Mouse (Mus musculus) liver, adult 2 months (tissue): ENCODE results near the gene Naa40. TPM values are rescaled to one million over a fixed set of nuclear protein-coding genes. Genes with fewer than 3 reads are reported as not detected.
A peak's percentile ranks its signal among the peaks of the same experiment; 100 is the strongest.

Experiments
- DNase-seq: peaks from one replicate; pipeline ENCODE4 v3.0.0-alpha.2; 2011; ENCODE audit warnings: low read depth, low spot score; ENCODE audit errors: extremely low read depth
- H3K27ac ChIP-seq: fragments of 200-500 bp; replicated peaks from 2 replicates; pipeline ENCODE4 v1.5.1; 2012; ENCODE audit warnings: low read depth, mild to moderate bottlenecking, control low read depth, inconsistent platforms, low read length; ENCODE audit not compliant: insufficient read depth
- H3K27me3 ChIP-seq: fragments of 200-500 bp; 2 replicates; pipeline ENCODE4 v1.6.1; 2012; ENCODE audit warnings: mild to moderate bottlenecking, moderate library complexity, low read length, inconsistent platforms; ENCODE audit not compliant: control insufficient read depth, insufficient read depth
- H3K36me3 ChIP-seq: fragments of 200-500 bp; 2 replicates; pipeline ENCODE4 v1.6.1; 2012; ENCODE audit warnings: low read length, inconsistent platforms; ENCODE audit not compliant: control insufficient read depth, insufficient read depth
- H3K4me1 ChIP-seq: fragments of 200-500 bp; 2 replicates; pipeline ENCODE4 v1.6.1; 2011; ENCODE audit warnings: low read length; ENCODE audit not compliant: control insufficient read depth, insufficient read depth
- H3K4me3 ChIP-seq: fragments of 200-500 bp; 2 replicates; pipeline ENCODE4 v1.5.1; 2011; ENCODE audit warnings: low read depth, mild to moderate bottlenecking, control low read depth, low read length, moderate library complexity; ENCODE audit not compliant: insufficient read depth
- H3K79me2 ChIP-seq: fragments of 200-500 bp; 2 replicates; pipeline ENCODE4 v1.6.1; 2012; ENCODE audit warnings: inconsistent platforms, mild to moderate bottlenecking, low read length, moderate library complexity; ENCODE audit not compliant: control insufficient read depth, insufficient read depth
- H3K9ac ChIP-seq: fragments of 200-500 bp; 2 replicates; pipeline ENCODE4 v1.6.1; 2012; ENCODE audit warnings: low read depth, mild to moderate bottlenecking, control low read depth, inconsistent platforms, low read length
- CTCF ChIP-seq: fragments of 200-500 bp; IDR thresholded peaks from 2 replicates; pipeline ENCODE4 v1.5.1; 2011; ENCODE audit warnings: low read depth, low read length, control low read depth
- POLR2A ChIP-seq: fragments of 200-500 bp; IDR thresholded peaks from 2 replicates; pipeline ENCODE4 v1.6.1; 2011; ENCODE audit warnings: low read length, control low read depth; ENCODE audit not compliant: insufficient read depth; ENCODE audit errors: extremely low read depth
- WGBS: fragments of 180-500 bp; shearing (Covaris S2); methylation state at CpG from one replicate; pipeline ENCODE4 v1.1.7; 2018; 5-methylcytosine and 5-hydroxymethylcytosine counted together
- polyA plus RNA-seq: library from polyadenylated mRNA; depleted of rRNA; stranded (reverse); fragments of >200 nt; gene quantifications from 2 replicates; pipeline ENCODE4 v1.2.3, GENCODE M21; 2012
- total RNA-seq: library from RNA; depleted of rRNA; stranded (reverse); fragments of >200 nt; gene quantifications from 2 replicates; pipeline ENCODE4 v1.2.3, GENCODE M21; 2014

Naa40 gene
- total and polyA plus RNA-seq, 2 experiments, result 5.3 to 9.7 TPM

DNA sequence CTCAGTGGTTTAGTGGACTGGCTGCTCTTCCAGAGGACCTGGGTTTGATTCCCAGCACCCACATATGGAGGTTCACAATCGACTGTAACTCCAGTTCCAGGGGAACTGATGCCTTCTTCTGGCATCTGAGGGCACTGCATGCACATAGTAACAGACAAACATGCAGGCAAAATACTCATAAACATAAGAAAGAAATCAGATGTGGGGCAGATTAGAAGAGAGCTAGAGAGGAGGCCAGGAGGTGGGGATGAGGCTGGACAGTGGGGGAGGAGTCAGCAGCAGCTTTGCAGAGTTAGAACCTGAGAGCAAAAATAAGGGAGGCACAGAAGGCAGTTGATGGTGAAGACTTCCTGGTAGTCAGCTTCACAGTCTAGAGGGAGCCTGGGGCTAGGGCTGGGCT is 21.6 kb upstream of the Naa40 start:
- 96% methylated on average over 1 of the region's 1 CpGs for WGBS
- Histone ChIP-seq H3K27ac (no peak overlapping the region), H3K4me3 (no peak overlapping the region), H3K36me3 (no peaks in the 10 kb centered on the region), H3K4me1 (peaks cover 3% of the 10 kb centered on the region; the same call in 1 of the 2 replicates), H3K79me2 (no peaks in the 10 kb centered on the region), H3K27me3 (no peaks in the 10 kb centered on the region), H3K9ac (no peak overlapping the region)
- no peak for DNase-seq
- TF ChIP-seq POLR2A (no peak), CTCF (no peak)

DNA sequence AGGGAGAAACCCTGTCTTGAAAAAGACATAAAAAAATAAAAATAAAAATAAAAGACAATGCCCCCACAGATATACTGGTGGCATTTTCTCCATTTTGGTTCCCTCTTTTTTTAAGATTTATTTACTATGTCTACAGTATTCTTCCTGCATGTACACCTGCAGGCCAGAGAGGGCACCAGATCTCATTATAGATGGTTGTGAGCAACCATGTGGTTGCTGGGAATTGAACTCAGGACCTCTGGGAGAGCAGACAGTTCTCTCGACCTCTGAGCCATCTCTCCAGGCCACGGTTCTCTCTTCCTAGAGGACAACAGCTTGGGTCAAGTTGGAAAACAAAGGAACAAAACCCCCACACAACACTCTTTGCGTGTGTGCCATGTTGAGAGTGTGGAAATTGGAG is 21.0 kb upstream of the Naa40 start:
- Histone ChIP-seq H3K4me3 (no peak overlapping the region), H3K36me3 (no peaks in the 10 kb centered on the region), H3K9ac (no peak overlapping the region), H3K27me3 (no peaks in the 10 kb centered on the region), H3K27ac (no peak overlapping the region), H3K4me1 (no peaks in the 10 kb centered on the region), H3K79me2 (no peaks in the 10 kb centered on the region)
- DNase-seq, result no peak
- 92% methylated on average over 3 of the region's 3 CpGs for WGBS
- TF ChIP-seq POLR2A (no peak), CTCF (no peak)

DNA sequence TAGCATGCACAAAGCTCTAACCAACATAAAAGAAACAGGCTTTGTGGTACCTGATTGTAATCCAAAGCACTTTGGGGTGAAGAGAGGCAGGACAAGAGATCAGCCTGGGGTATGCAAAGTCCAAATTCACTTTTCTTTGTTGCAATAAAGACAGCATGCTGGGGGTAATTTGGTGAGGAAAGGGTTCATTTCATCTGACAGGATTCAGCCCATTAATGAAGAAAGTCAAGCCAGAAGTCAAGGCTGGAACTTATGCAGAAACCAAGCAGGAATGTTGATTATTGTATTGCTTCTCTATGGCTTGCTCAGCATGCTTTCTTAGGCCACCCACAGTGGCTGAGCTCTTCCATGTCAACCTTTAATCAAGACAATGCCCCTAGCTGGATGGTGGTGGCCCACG is 20.5 kb upstream of the Naa40 start:
- 100% methylated on average over 1 of the region's 1 CpGs for WGBS
- no peak for TF ChIP-seq CTCF
- no peak for TF ChIP-seq POLR2A
- no peaks in the 10 kb centered on the region for H3K4me1 ChIP-seq

DNA sequence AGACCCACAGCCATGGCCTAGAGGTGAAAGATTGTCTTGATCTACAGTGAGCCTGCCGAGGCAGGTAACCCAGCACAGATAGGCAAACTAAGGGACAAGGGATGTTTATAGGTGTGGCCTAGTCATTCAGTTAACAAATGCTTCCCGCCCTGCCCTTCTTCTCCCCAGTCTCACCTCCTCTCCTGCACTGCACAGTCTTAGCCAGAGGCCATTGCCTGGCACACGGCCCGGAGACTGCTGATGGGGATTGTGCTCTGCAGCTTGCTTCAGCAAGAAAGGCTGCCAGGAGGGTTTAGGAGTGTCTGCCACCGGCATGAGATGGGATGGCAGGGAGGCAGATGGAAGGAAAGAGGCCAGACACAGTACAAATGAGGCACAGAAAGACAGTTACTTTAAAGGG is 16.9 kb upstream of the Naa40 start:
- H3K36me3 ChIP-seq, result no peaks in the 10 kb centered on the region
- H3K9ac ChIP-seq, result no peak overlapping the region
- TF ChIP-seq CTCF, result no peak
- H3K4me1 ChIP-seq, result no peaks in the 10 kb centered on the region
- H3K27ac ChIP-seq, result no peak overlapping the region
- H3K27me3 ChIP-seq, result no peaks in the 10 kb centered on the region
- 85% methylated on average over 5 of the region's 5 CpGs for WGBS
- DNase-seq, result no peak
- no peak overlapping the region for H3K4me3 ChIP-seq
- H3K79me2 ChIP-seq, result no peaks in the 10 kb centered on the region

More for the DNA sequence above, 20.5 kb upstream of the Naa40 start:
- no peak for DNase-seq
- H3K79me2 ChIP-seq, result no peaks in the 10 kb centered on the region
- H3K4me3 ChIP-seq, result no peak overlapping the region
- no peak overlapping the region for H3K27ac ChIP-seq
- no peaks in the 10 kb centered on the region for H3K27me3 ChIP-seq
- H3K9ac ChIP-seq, result no peak overlapping the region
- H3K36me3 ChIP-seq, result no peaks in the 10 kb centered on the region

DNA sequence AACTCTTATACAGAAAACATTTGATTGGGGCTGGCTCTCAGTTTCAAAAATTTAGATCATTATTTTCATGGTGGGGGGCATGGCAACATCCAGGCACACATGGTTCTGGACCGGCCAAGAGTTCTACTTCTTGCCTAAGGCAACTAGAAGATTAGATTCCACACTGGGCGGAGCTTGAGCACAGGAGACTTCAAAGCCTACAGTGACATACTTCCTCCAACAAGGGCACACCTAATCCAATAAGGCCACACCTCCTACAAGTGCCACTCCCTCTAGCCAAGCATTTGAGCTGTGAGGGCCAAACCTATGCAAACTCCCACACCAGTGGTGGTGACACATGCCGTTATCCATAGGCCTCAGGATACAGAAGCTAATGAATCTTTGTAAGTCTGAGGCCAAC is 5.0 kb upstream of the Naa40 start:
- no peak for TF ChIP-seq CTCF
- TF ChIP-seq POLR2A, result no peak
- 89% methylated on average over 3 of the region's 3 CpGs for WGBS
- H3K27me3 ChIP-seq, result no peaks in the 10 kb centered on the region
- no peaks in the 10 kb centered on the region for H3K36me3 ChIP-seq
- H3K4me3 ChIP-seq, result no peak overlapping the region
- H3K79me2 ChIP-seq, result no peaks in the 10 kb centered on the region
- DNase-seq, result no peak
- H3K9ac ChIP-seq, result no peak overlapping the region
- no peak overlapping the region for H3K27ac ChIP-seq
- no peaks in the 10 kb centered on the region for H3K4me1 ChIP-seq

DNA sequence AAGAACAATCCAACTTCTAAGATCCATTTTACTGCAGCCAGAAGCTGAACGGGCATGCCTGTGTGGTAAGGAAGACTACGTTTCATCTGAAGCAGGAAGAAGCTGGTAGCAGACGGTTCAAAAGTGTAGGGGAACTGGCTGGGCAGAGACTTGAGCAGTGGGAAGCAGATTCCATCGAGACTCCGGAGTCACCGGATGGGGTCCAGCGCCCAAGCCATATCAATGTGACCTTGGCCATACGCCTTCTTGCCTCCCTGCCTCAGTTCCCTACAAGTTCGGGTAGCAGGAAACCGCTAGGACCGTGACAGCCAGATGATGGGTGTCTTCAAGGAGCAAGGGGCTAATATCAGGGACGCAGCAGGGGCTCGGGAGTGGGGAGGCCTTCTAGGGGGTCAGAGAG is 692 bp downstream of the Naa40 start:
- TF ChIP-seq POLR2A (no peak), CTCF (no peak)
- H3K36me3 ChIP-seq, result no peaks in the 10 kb centered on the region
- peak overlapping the region; percentile 95 for H3K9ac ChIP-seq
- H3K79me2 ChIP-seq, result 0 out of 2 replicates have a peak, but pooled peaks cover 3% of the 10 kb centered on the region
- H3K4me3 ChIP-seq, result peak overlapping the region; percentile 87
- H3K4me1 ChIP-seq, result peaks cover 5% of the 10 kb centered on the region; the same call in 1 of the 2 replicates
- no peak for DNase-seq
- no peak overlapping the region for H3K27ac ChIP-seq
- WGBS, result 2% methylated on average over 13 of the region's 13 CpGs
- no peaks in the 10 kb centered on the region for H3K27me3 ChIP-seq
